Mouse (Mus musculus) telencephalon, adult 2 months (tissue): Measurements from ENCODE around the gene Creb3l1.

Source experiments
- DNase-seq: peaks from one replicate; pipeline ENCODE4 v3.0.0-alpha.2; 2011; ENCODE audit warnings: low read depth, low spot score

The Creb3l1 gene

GRCm38 (mm10) chr2:91965417-91965816, 58.9 kb downstream of the Creb3l1 start:
- DNase-seq = no peak

GRCm38 (mm10) chr2:91964610-91965204, 59.6 kb downstream of the Creb3l1 start:
- DNase-seq = no peak

GRCm38 (mm10) chr2:91963443-91963932, 60.8 kb downstream of the Creb3l1 start:
- DNase-seq = no peak

GRCm38 (mm10) chr2:91962864-91963401, 61.4 kb downstream of the Creb3l1 start:
- no peak for DNase-seq

GRCm38 (mm10) chr2:91961901-91962761, 62.2 kb downstream of the Creb3l1 start:
- DNase-seq = no peak

- DNase-seq = no peak
These were observed 63.8 kb downstream of the Creb3l1 start for GRCm38 (mm10) chr2:91960459-91960858.

GRCm38 (mm10) chr2:91959544-91960410, 64.5 kb downstream of the Creb3l1 start:
- DNase-seq = no peak

GRCm38 (mm10) chr2:91958701-91959457, 65.4 kb downstream of the Creb3l1 start:
- no peak for DNase-seq

- no peak for DNase-seq
These were observed 66.3 kb downstream of the Creb3l1 start for GRCm38 (mm10) chr2:91958049-91958448.

GRCm38 (mm10) chr2:91957096-91957495, 67.2 kb downstream of the Creb3l1 start:
- DNase-seq = peak; percentile 94

- DNase-seq = no peak
These were observed 68.4 kb downstream of the Creb3l1 start for GRCm38 (mm10) chr2:91955875-91956274.

- DNase-seq = no peak
These were observed 69.1 kb downstream of the Creb3l1 start for GRCm38 (mm10) chr2:91955121-91955591.

- DNase-seq = no peak
These were observed 70.5 kb downstream of the Creb3l1 start for GRCm38 (mm10) chr2:91953825-91954224.

GRCm38 (mm10) chr2:91950275-91951085, 73.8 kb downstream of the Creb3l1 start:
- DNase-seq = no peak

GRCm38 (mm10) chr2:91949411-91950274, 74.7 kb downstream of the Creb3l1 start:
- no peak for DNase-seq

- no peak for DNase-seq
These were observed 75.5 kb downstream of the Creb3l1 start for GRCm38 (mm10) chr2:91948792-91949241.

- DNase-seq = no peak
These were observed 76.2 kb downstream of the Creb3l1 start for GRCm38 (mm10) chr2:91948151-91948509.

- no peak for DNase-seq
These were observed 76.7 kb downstream of the Creb3l1 start for GRCm38 (mm10) chr2:91947397-91948150.
